Mouse (Mus musculus): ENCODE measurements around the gene Tbc1d1.
A peak's percentile ranks its signal among the peaks of the same experiment; 100 is the strongest.

Tbc1d1 gene

GRCm38 (mm10) chr5:64155861-64156550, at the start of gene Tbc1d1:
Tbc1d1 (plus strand) TSS chr5:64156305.
- peak; percentile 93 for DNase-seq (ENCODE audit: extremely low read depth, low read depth)

DNA sequence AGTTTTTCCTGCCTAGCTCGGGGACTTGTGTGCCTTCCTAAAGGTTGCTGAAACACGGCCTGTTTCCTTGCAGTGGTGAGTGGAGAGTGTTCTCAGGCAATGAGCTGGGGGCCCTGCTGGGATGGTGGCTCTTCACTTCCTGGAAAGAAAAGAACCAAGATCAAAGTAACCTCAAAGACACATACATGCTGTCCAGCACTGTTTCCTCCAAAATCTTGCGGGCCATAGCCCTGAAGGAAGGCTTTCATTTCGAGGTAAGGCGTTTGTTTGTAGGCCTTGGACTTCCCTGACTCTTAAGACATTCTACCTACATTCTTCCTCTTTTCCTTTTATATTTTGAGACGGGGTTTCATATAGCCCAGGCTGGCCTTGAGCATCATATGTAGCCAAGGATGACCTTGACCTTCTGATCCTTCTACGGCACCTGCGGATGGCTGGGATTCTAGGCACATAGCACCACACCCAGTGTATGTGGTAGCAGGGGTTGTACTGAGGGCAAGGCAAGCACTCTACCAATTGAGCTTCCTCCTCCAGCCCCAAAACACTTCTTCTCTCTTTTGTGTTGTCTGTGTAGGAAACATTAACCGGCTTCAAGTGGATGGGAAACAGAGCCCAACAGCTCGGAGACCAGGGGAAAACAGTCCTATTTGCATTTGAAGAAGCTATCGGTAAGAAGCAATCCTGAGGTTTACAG, 48.4 kb upstream of the Tbc1d1 start:
- DNase-seq (ENCODE audit: extremely low read depth, low read depth) = no peak

GRCm38 (mm10) chr5:64109217-64109616, 46.9 kb upstream of the Tbc1d1 start:
- DNase-seq (ENCODE audit: extremely low read depth, low read depth) = no peak

DNA sequence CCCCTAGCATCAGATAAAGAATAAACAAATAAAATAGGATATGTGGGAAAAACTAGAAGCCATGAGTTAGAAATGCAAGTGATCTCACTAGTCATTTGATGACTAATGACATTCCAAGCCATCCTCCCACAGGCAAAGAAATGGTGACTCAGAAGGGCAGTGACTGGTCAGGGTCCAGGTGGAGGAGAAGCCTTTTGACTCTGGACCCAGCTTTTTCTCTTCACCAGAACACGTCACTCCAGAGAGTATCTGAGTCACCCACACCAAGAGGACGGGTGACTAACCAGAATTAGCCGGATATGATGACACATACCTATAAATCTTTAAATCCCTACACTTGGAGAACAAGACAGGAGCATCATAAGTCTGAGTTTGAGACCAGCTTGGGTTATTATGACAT, 43.7 kb upstream of the Tbc1d1 start:
- DNase-seq (ENCODE audit: extremely low read depth, low read depth) = no peak

DNA sequence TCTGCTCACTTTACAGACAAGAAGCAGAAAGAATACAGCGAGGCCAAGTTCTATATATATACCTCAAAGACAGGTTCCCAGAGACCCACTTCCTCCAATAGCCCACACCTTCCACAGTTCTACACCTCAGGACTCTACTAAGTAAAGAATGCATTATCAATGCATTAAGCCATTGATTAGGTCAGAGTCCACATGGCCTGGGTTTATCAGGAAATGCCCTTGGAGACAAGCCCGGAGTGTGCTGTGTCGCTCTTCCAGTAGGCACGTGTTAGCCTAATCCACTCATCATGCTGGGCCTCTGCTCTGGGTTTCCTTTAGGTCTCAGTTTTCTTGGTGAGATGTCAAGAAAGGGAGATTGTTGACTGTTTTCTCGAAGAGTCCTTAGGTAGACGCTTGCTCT, 41.9 kb upstream of the Tbc1d1 start:
- no peak for DNase-seq (ENCODE audit: extremely low read depth, low read depth)

DNA sequence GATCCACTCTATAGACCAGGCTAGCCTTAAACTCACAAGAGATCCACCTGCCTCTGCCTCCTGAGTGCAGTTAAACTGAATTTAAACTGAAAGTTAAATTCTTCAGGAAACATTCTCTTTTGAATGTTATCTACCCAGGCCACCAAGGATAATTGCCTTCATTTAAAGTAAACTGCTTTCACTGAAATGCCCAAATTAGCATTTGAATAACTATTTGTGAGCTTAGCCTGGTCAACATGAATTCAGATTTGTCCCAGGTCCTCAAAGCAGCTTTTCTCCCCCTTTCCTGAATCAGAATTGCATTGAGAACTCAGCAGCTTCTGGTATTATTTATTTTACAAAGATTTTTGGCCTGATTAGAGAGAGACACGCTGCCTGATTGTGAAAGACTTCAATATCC, 38.9 kb upstream of the Tbc1d1 start:
- DNase-seq (ENCODE audit: extremely low read depth, low read depth) = no peak

GRCm38 (mm10) chr5:64125783-64126182, 30.3 kb upstream of the Tbc1d1 start:
- DNase-seq (ENCODE audit: extremely low read depth, low read depth) = no peak

DNA sequence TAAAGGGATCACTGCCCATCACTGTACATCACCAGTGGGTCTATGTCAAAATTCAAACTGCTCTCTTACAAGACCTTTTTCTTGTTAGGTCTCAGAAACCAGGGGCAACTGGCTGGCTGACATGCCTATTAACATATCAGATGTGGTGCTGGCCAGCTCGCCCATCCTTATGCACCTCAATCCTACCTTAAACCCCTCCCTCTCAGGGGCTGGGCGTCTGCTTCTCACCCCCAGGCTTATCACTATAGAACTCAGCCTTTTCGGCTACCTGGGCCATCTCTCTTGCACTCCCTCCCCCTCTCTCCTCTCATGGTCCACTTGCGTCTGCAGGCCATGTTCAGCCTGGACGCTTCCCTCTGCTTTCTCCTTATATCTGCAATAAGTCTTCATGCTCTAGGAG, 24.6 kb upstream of the Tbc1d1 start:
- DNase-seq (ENCODE audit: extremely low read depth, low read depth) = no peak

DNA sequence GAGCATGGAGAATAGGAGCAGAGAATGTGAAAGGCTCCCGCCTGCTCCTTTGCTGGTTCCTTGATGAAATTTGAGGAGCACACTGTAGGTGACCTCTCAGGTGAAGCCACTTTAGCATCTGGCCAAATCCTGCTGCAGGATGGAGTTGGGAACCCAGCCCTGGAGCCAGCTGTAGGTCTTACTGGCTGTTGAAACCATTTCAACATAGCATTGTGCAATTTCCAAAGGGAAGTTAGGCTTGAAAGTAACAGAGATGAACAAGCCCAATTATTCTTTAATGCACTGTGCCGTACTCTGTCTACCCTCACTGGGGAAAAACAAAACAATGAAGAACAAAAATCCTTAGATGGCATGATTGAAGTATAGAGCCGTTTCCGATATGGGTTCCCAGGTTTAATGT, 22.2 kb upstream of the Tbc1d1 start:
- no peak for DNase-seq (ENCODE audit: extremely low read depth, low read depth)

GRCm38 (mm10) chr5:64136325-64136724, 19.8 kb upstream of the Tbc1d1 start:
- no peak for DNase-seq (ENCODE audit: extremely low read depth, low read depth)

- no peak for DNase-seq (ENCODE audit: extremely low read depth, low read depth)
Measured at GRCm38 (mm10) chr5:64140202-64140601, 15.9 kb upstream of the Tbc1d1 start.

GRCm38 (mm10) chr5:64144315-64144714, 11.8 kb upstream of the Tbc1d1 start:
- DNase-seq (ENCODE audit: extremely low read depth, low read depth) = no peak

- no peak for DNase-seq (ENCODE audit: extremely low read depth, low read depth)
Measured at GRCm38 (mm10) chr5:64146384-64147005, 9.6 kb upstream of the Tbc1d1 start.

- peak; percentile 54 for DNase-seq (ENCODE audit: extremely low read depth, low read depth)
Measured at GRCm38 (mm10) chr5:64149184-64150127, 6.6 kb upstream of the Tbc1d1 start.

- no peak for DNase-seq (ENCODE audit: extremely low read depth, low read depth)
Measured at GRCm38 (mm10) chr5:64153319-64153718, 2.8 kb upstream of the Tbc1d1 start.

GRCm38 (mm10) chr5:64156579-64156978, 474 bp downstream of the Tbc1d1 start:
- no peak for DNase-seq (ENCODE audit: extremely low read depth, low read depth)

GRCm38 (mm10) chr5:64157926-64158325, 1.8 kb downstream of the Tbc1d1 start:
- DNase-seq (ENCODE audit: extremely low read depth, low read depth) = no peak

GRCm38 (mm10) chr5:64158501-64158900, 2.4 kb downstream of the Tbc1d1 start:
- peak; percentile 44 for DNase-seq (ENCODE audit: extremely low read depth, low read depth)

DNA sequence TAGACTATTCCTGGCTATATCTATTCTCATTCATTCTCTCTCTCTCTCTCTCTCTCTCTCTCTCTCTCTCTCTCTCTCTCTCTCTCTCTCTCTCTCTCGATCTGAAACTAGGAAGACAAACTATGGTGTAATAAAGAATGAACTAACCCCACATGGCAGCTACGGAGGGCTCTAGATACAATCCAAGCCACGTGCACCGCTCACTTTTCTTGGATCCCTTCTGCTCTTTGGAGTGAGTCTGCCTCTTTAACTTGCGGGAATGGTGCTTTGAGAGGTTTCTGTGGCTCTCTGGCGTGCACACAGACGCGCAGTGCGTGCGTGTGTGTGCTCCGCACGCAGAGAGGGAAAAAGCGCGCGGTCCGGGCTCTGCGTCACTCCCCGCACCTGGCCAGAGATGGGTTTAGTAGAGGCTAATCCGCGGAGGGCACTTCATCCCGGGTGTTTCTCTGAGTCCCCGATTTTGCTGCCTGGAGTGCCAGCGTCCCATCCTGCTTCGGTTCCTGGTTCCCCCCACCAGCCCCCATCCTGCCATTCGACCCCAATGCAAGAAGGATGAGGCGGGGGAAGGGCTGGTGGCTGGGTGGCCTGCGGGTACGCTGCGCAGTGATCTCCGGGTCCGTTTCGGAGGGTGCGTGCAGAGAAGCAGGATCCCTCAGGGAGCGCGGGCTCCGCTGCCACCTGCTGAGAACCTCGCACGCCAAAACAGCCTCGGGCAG, 3.1 kb downstream of the Tbc1d1 start:
- DNase-seq (ENCODE audit: extremely low read depth, low read depth) = peak; percentile 31

DNA sequence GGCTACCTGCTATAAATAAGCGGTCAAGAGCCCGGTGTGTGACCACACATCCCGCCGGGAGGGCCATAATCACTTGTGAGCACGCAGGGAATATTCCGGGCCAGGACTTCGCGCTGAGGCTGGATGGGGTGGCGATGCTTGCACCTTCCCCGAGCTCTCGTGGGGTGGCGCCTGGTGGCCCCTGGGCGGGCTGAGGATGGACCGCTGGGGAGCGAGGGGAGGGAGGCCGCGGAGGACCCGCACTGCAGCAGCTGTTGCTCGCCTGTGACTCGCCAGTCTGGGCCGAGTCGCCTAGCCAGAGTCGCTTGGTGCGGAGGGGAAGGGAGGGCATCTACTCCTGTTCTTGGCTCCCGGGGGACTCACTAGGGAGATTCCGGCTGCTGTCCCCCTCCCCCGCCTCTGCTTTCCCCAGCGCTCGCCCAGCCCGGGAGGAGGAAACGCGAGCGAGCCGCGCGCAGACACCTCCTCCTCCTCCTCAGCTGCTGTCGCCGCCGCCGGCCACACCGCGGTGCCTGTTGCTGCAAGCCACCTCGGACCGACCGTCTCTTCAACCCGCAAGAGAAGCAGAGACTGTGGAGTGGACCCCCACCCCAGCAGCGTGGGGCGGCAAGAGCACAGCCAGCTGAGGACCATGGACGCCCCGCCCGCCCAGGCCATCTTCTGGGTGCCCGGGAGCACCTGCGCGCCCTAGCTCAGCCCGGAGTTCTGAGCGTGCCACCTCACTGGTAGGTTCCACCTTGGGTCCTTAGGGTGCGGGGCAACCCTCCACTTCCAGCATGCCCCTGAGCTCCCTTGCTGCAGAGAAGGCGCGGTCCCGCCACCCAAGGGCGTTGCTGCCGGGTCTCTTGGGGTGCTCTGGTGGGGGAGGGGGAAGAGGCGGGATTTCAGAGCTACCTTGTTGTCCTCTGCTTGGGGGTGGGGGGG, 3.9 kb downstream of the Tbc1d1 start:
- no peak for DNase-seq (ENCODE audit: extremely low read depth, low read depth)

Data from MEL-GATA-1-ER (cell line).